Mouse (Mus musculus): Measurements from ENCODE around the gene Fgb.

DNA sequence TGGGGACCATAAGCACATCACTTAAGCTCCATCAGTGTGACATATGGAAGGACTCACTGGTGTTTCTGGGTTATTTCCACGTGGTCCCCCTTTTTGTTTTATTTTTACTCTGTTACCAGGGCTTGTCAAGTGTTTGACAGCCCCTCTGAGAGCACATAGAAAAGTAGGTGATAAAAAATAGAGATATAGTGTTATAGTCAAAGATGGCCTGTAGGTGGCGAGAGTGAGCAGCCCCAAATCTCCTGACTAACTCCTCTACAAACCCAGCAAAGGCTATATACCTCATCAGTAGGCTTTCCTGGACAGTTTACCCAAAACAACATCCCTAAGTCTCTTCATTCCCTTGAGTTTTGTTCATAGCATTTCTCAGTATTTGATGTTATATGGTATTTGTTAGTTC is 47.5 kb downstream of the Fgb start:
- TF ChIP-seq CTCF (IDR thresholded peaks at IDR 0.05; ENCODE audit: low read depth), result peak; percentile 63; the same call in 1 of the 2 replicates
- no peak for TF ChIP-seq EP300 (IDR thresholded peaks at IDR 0.05; ENCODE audit: low read depth)

Measured in liver, embryonic 14.5 days (tissue).